Comparison of ENCODE assay signal across 10 mouse cellular contexts in the genomic region with DNA sequence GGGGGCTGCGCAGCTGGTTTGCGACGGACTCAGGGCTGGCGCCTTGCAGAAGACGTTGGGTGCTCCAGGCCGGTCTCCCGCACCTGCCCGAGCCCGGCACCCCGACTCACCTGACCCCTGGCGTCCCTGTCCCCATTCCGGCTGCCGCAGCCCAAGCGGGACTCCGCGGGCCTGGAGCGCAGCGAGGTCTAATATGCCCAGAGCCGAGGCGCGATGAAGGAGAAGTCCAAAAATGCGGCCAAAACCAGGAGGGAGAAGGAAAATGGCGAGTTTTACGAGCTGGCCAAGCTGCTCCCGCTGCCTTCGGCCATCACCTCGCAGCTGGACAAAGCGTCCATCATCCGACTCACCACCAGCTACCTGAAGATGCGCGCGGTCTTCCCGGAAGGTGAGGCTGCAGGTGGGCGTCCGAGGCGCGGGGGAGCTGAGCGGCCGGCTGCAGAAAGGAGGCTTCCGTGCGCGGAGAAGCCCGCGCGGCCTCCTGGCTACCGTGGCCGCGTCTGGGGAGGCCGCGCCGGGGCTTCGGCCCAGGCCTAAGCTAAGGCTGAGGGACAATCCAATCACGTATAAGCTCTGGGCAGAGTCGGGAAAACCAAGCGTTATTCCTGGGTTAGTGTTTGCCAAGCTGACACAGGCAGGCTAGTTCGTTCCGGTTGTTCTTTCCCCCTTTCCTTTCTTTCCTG. TPM values are rescaled to one million over a fixed set of nuclear protein-coding genes. Genes with fewer than 3 reads are reported as not detected.
DNase-seq lines count a peak whose midpoint lies in the region; ATAC-seq lines count a peak whose summit lies in the region.
"Had no signal": no experiment of that assay in that cellular context is flagged by ENCODE, and none has a peak within 500 bp of the region (broad histone marks: within the 10 kb centered on the region; RNA-seq: fewer than 3 reads in every experiment).

No protein-coding gene starts in this region.

- peak overlapping the region; percentile 23; the same call in 1 of the 2 replicates for H3K9ac ChIP-seq in heart, embryonic 15.5 days
- no peak overlapping the region; the same call in 1 of the 2 replicates for H3K9ac ChIP-seq in hindbrain, embryonic 11.5 days (ENCODE audit: low read depth, low read length)
- H3K9ac ChIP-seq in midbrain, embryonic 15.5 days: no peak overlapping the region

- H3K27me3 ChIP-seq in heart, embryonic 15.5 days: peaks cover 97% of the 10 kb centered on the region
- peaks cover 97% of the 10 kb centered on the region for H3K27me3 ChIP-seq in hindbrain, embryonic 11.5 days (ENCODE audit: control insufficient read depth, insufficient read depth, low read length)
- H3K27me3 ChIP-seq in midbrain, embryonic 15.5 days (replicated peaks): peaks cover 87% of the 10 kb centered on the region
- H3K27me3 ChIP-seq: CH12.LX had no signal

- H3K36me3 ChIP-seq in heart, embryonic 15.5 days: no peaks in the 10 kb centered on the region
- H3K36me3 ChIP-seq in hindbrain, embryonic 11.5 days (ENCODE audit: control insufficient read depth, insufficient read depth, low read length): no peaks in the 10 kb centered on the region
- H3K36me3 ChIP-seq in midbrain, embryonic 15.5 days (replicated peaks): no peaks in the 10 kb centered on the region

- H3K27ac ChIP-seq in heart, embryonic 15.5 days: no peak overlapping the region
- no peak overlapping the region for H3K27ac ChIP-seq in hindbrain, embryonic 11.5 days (ENCODE audit: low read depth, low read length)
- H3K27ac ChIP-seq in midbrain, embryonic 15.5 days: no peak overlapping the region

- no peak for DNase-seq in heart, postnatal 36 days
- peak; percentile 61 for DNase-seq in ZHBTc4 (ENCODE audit: low read depth, low spot score)
- peak; percentile 72 for DNase-seq in hindbrain, embryonic 11.5 days (ENCODE audit: low spot score)
- no peak for DNase-seq in right cerebral cortex, postnatal 4 days
- DNase-seq in adrenal gland, postnatal 25 days: no peak
- DNase-seq in urinary bladder, adult 2 months (ENCODE audit: low spot score): no peak

- no peaks in the 10 kb centered on the region for H3K9me3 ChIP-seq in heart, embryonic 15.5 days (replicated peaks)
- H3K9me3 ChIP-seq in hindbrain, embryonic 11.5 days (ENCODE audit: control insufficient read depth, low read length): no peaks in the 10 kb centered on the region
- H3K9me3 ChIP-seq in midbrain, embryonic 15.5 days: no peaks in the 10 kb centered on the region

- H3K4me3 ChIP-seq in heart, embryonic 15.5 days: peak overlapping the region; percentile 49
- H3K4me3 ChIP-seq in hindbrain, embryonic 11.5 days (ENCODE audit: low read depth, low read length): peak overlapping the region; percentile 25; the same call in 1 of the 2 replicates
- peak overlapping the region; percentile 17 for H3K4me3 ChIP-seq in midbrain, embryonic 15.5 days

- peak overlapping the region; percentile 78 for H3K4me2 ChIP-seq in heart, embryonic 15.5 days
- H3K4me2 ChIP-seq in hindbrain, embryonic 11.5 days (replicated peaks; ENCODE audit: low read depth, low read length): peak overlapping the region; percentile 40; the same call in 1 of the 2 replicates
- H3K4me2 ChIP-seq in midbrain, embryonic 15.5 days: peak overlapping the region; percentile 34; the same call in 1 of the 2 replicates

- no peak for ATAC-seq in heart, embryonic 15.5 days (replicated peaks; ENCODE audit: insufficient number of reproducible peaks, insufficient read depth, low FRiP score, low read depth)
- peak; percentile 30; the same call in 1 of the 2 replicates for ATAC-seq in hindbrain, embryonic 11.5 days (ENCODE audit: low FRiP score)
- ATAC-seq in midbrain, embryonic 15.5 days (replicated peaks): no peak

- peaks cover 24% of the 10 kb centered on the region for H3K4me1 ChIP-seq in heart, embryonic 15.5 days (replicated peaks)
- H3K4me1 ChIP-seq in hindbrain, embryonic 11.5 days (replicated peaks; ENCODE audit: control insufficient read depth, insufficient read depth, low read length): peaks cover 3% of the 10 kb centered on the region; the same call in 1 of the 2 replicates
- H3K4me1 ChIP-seq in midbrain, embryonic 15.5 days: peaks cover 19% of the 10 kb centered on the region

- 2% methylated on average over 57 of the region's 57 CpGs for whole genome bisulfite sequencing in heart, embryonic 15.5 days
- under 1% methylated on average over 57 of the region's 57 CpGs for WGBS in hindbrain, embryonic 11.5 days
- under 1% methylated on average over 57 of the region's 57 CpGs for WGBS in midbrain, embryonic 15.5 days

- intact Hi-C loops in heart, postnatal 36 days (cut with DNase I): no loop called here

RNA-seq across cellular contexts. Expression of gene Sim2, which starts 1.0 kb away (rescaled TPM):
- polyA plus RNA-seq in heart, embryonic 15.5 days (2015; fragmentation: Nextera tagmentation; extraction: Ambion mirVana): 0.05 and 0.67 TPM in 2 replicates
- total RNA-seq in heart, postnatal 36 days (2021): not detected
- 0.35 and 0.39 TPM in 2 replicates for polyA plus RNA-seq in hindbrain, embryonic 11.5 days (2014; fragmentation: Nextera tagmentation; extraction: Ambion mirVana)
- polyA plus RNA-seq in midbrain, embryonic 15.5 days (2015; fragmentation: Nextera tagmentation; extraction: Ambion mirVana): 0.06 and 0.25 TPM in 2 replicates
- not detected in 2 replicates for total RNA-seq in adrenal gland, postnatal 25 days (2021)
- polyA plus RNA-seq in urinary bladder, adult 2 months (2012; rRNA removed): not detected in 2 replicates
- total RNA-seq: CH12.LX; neutrophil, adult 5-6 weeks had no signal

Comparison
In these comparisons a context has a peak if more than half of its experiments do, and no peak if none do; other contexts are left out.
1. DNase-seq: peak in ZHBTc4 (single experiment) and hindbrain, embryonic 11.5 days (single experiment); none in heart, postnatal 36 days (0 of 2), right cerebral cortex, postnatal 4 days (single experiment), adrenal gland, postnatal 25 days (single experiment) and urinary bladder, adult 2 months (single experiment).
2. Peak in every context shown above with its lines, with median percentiles within 50 percentile points of each other: H3K4me2 ChIP-seq and H3K4me3 ChIP-seq.